Mouse (Mus musculus) retina, embryonic 14.5 days (tissue): ENCODE results near the gene F8a.
"Not testable (repeated sequence)": the region's sequence is repeated elsewhere in the genome, so short reads cannot be mapped to it uniquely, and the experiment has no call there.

ENCODE experiments used
- DNase-seq: peaks from one replicate; pipeline ENCODE4 v3.0.0-alpha.2; 2015; ENCODE audit warnings: low spot score

Gene F8a

DNA sequence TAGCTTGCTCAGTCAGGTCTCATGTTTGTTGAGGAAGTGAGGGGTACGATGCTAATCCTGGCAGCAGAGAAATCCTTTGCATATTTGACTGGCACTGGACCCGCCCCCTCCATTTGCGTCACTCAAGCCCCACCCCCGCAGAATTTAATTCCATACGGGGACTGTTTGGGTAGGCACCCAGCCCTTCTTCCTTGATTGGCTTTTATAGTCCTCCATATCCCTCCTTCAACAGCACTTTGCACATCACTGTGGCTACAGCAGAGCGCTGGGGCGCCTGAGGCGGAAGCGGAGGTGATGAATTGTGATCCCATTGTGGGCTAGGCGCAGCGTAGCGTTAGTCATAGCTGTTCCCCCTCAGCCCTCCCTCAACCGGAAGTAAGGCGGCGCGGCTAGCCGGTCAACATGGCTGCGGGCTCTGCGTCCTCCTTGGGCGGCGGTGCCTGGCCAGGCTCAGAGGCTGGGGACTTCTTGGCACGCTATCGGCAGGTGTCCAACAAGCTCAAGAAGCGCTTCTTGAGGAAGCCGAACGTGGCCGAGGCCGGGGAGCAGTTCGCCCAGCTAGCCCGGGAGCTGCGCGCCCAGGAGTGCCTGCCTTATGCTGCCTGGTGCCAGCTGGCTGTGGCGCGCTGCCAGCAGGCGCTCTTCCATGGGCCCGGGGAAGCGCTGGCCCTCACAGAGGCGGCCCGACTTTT, at the start of gene F8a:
Gene F8a (plus strand): TSS at position 378 of the 692 bp plus-strand sequence.
- peak; percentile 81 for DNase-seq

GRCm38 (mm10) chrX:73191934-73192333, 36.2 kb upstream of the F8a start, which contains the start of gene Xlr3b:
Gene Xlr3b (plus strand): TSS chrX:73192207.
- DNase-seq: not testable (repeated sequence)

GRCm38 (mm10) chrX:73213819-73214564, 14.1 kb upstream of the F8a start, which contains the start of gene Xlr4b:
Gene Xlr4b (plus strand): TSS chrX:73214333.
- DNase-seq: not testable (repeated sequence)

- DNase-seq: no peak
Observed at GRCm38 (mm10) chrX:73225365-73225764, 2.7 kb upstream of the F8a start.

DNA sequence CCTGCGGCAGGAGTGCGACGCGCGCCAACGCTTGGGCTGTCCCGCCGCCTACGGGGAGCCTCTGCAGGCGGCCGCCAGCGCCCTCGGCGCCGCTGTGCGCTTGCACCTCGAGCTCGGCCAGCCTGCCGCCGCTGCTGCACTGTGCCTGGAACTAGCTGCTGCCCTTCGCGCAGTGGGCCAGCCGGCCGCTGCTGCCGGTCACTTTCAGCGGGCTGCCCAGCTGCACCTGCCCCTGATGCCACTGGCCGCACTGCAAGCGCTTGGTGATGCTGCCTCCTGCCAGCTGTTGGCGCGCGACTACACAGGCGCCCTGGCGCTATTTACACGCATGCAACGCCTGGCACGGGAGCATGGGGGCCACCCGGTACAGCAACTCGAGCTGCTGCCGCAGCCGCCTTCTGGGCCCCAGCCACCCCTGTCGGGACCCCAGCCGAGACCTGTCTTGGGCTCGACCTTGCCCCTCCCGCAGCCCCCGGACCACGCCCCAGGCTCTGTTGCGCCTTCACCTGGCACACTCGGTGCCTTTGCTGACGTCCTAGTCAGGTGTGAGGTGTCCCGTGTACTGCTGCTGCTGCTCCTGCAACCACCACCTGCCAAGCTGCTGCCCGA, 619 bp downstream of the F8a start:
- DNase-seq: peak; percentile 41

- DNase-seq: no peak
Observed at GRCm38 (mm10) chrX:73229288-73229687, 1.2 kb downstream of the F8a start.

GRCm38 (mm10) chrX:73242821-73243325, 14.8 kb downstream of the F8a start, which contains the start of gene Xlr4c:
Gene Xlr4c (minus strand): TSS chrX:73243130.
- not testable (repeated sequence) for DNase-seq

DNA sequence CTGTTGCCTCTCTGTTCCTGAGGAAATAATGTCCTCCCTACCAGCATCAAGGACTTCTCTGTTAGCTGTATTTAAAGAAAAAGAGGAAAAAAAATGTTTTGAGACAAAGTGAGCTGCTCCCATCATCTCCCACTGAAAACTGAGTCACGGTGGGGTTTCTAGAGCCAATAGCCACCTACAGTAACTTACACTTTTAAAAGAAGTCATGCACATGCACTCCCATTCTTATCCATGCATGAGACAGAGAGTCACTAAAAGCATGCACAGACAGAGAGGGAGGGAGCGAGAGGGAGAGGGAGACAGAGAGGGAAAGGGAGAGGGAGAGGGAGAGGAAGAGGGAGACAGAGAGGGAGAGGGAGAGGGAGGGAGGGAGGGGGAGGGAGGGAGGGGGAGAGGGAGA, 34.3 kb downstream of the F8a start:
- DNase-seq: not testable (repeated sequence)

DNA sequence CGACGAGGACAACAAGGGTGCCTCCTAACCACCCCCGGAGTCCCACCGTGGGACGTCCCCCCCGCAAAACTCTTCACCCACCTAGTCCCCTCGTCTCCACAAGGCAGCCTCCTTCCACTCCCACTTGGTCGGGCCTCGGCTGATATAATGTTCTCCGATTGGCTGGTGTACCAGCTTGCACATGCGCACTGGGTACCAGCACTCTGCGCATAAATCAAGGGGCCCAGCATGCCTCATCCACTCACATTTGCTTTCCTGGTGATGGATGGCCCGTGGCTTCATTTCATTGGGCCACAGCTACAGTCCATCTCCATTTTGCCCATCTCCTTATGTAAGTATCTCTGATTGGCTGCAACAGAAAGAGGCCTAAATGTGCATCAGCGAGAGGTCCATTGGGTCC, 37.2 kb downstream of the F8a start, which contains the start of gene Xlr3c:
Gene Xlr3c (minus strand): TSS at position 121 of the 400 bp plus-strand sequence.
- not testable (repeated sequence) for DNase-seq
